Mouse (Mus musculus) layer of hippocampus, adult 8-10 months (tissue): ENCODE data around the gene Rpusd2. TPM values are rescaled to one million over a fixed set of nuclear protein-coding genes. Genes with fewer than 3 reads are reported as not detected.

Source experiments
- DNase-seq, 2 experiments: peaks; one replicate each; pipeline ENCODE4 v3.0.0; 2022; ENCODE audit warnings: low spot score in 2 of 2
- total RNA-seq, 4 experiments: library from RNA; stranded (reverse); gene quantifications; 2 replicates each; pipeline ENCODE4 v1.2.4; 2022

The Rpusd2 gene
- total RNA-seq, 4 experiments from 2014 or later, result 7.4 to 9.4 (median 9.0) TPM

DNA sequence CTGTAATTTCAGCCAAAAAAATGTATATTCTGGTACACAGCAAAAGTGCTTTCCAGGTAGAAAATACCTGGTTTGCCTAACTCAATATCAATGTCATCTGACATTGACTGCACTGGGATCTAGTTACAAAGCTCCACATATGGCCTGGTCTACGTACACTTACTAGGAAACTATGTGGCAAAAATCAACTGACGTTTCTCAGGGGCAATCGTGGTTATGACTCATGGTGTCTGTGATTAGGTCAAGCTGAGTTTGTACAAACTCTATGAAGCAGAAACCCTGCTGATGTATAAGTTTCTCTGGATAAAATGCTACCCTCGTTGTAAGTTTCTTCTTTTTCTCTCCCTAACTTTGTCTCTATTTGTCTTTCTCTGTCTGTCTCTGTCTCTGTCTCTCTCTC, 2.4 kb upstream of the Rpusd2 start:
- no peak for DNase-seq

DNA sequence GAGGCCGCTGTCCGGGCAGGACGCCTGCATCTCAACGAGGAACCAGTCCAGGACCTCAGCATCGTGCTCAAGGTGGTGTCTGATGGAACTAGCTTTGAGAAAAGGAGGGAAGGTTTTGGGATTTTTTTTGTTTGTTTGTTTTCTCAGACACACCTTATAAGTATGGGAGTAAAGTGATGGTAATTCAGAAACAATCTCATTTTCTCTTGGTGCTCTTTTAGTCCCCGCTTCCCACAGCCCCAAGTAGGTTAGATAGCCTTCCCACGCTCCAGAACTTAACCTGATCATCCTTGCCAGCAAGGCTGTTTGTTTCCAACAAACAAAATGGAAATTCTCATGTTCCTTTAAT, 781 bp downstream of the Rpusd2 start:
- DNase-seq, result no peak

DNA sequence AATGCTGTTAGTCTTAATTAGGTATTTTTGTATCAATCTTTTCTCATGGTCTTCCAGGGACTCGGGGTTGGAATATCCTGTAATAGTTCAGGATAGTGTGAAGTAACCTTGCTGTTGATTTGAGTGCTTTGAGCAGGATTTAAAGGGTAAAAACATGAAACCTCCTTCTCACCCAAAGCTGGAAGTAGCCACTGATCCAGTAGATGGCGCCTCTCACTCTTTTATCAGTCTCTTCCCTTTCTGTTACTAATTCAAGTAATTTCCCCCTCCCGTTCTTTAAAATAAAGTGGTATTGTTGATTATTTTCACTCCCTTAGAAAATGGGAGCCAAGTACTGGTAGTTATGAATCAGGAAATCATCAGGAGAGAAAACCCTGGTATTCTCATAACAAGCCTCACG, 6.3 kb downstream of the Rpusd2 start:
- DNase-seq, result no peak

DNA sequence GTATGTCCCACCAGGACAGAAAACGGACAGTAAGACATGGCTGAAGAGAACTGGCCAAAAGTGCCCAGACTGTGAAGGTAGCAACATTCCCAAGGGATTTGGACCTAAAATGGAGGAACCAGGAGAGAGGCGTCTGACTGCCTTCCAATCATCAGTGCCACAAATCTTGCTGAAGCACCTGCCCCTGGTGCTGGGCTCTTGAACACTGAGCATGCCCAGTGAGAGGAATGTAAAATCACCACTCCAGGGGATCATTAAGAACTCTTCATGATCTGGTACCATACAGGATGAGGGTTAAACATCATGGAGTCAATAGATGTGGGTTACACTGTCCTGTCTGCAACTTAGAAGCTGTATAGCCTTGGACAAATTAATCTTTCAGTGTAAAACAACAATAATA, 10.6 kb downstream of the Rpusd2 start:
- no peak for DNase-seq

DNA sequence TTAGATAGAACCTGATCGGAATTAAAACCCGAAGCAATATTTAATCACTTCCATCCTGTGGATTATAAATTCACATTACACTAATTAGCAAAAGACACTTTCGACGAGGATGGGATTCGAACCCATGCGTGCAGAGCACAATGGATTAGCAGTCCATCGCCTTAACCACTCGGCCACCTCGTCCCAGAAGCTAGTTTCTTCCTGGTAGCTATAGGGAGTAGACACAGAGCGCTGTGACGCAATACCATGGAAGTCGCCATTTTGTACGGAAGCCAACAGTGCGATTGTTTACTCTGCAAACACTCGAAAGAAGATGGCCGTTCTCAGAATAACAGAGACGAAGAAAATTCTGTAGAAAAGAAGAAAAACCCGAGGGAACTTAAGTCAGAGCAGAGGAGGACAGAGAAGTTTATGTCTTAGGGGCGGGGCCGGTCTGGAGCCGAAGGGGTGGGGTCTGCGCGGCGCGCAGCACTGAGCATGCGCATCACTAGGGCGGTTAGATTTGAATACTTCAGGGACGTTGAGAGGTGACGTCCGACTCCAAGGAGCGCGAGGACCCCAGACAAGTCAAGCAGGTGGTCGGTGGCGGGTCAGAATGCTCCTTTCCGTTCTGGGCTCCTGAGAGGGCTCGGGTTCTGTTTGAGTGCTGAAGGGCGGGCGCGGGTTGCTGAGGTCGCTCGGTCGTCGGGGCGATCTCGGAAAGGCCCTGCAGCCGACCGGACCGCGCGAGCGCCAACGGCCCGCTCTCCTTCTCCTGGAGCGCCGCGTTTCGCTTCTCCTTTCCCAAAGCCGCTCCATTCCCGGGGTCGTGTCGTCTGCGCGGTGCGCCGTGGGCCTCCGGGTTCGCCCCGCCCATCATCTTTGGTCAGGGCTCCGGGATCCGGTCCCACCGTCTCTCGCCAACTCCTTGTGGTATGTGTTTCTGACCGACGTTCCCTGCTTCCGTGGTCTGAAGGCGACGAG, 12.3 kb downstream of the Rpusd2 start, which contains the start of gene Knl1:
Knl1 (plus strand) TSS at position 471 of the 963 bp plus-strand sequence.
- DNase-seq, result peak; percentile 93 to 99

DNA sequence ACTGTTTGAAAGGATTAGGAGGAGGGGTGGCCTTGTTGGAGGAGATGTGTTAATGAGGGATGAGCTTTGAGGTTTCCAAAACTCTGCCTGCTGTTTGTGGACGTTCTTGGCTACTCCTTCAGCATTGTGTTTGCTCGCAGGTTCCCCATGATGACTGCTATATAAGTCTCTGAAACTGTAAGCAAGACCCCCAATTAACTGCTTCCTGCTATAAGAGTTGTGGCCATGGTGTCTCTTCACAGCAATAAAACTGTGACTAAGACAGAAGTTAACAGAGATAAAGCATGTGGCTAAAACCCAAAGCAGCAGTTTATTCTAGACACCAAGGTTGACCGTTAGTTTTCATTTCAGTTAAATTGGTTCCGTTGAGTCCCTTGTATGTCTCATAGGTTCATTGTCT, 13.3 kb downstream of the Rpusd2 start:
- no peak for DNase-seq

DNA sequence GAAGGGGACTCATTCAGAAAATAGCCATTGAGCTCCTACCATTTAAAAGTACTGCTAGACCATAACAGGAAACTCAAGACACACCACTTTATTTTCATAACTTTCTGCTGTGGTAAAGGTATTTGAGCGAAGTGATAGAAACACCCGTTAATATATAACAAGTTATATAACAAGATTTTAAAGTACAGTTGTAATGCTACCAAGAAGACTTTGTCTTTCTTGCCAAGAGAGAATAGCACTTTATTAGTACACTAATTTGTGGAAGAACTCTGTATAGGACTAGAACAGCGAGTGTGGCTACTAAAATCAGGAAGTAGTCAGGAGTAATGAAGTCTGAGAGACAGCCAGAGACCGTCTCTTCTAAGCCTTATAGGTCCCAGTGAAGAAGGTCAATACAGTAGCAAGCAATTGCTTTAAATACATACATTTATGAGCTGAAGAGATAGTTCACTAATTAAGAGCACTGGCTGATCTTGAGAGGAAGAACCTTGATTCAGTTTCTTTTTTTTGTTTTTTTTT, 15.6 kb downstream of the Rpusd2 start:
- DNase-seq, result no peak

DNA sequence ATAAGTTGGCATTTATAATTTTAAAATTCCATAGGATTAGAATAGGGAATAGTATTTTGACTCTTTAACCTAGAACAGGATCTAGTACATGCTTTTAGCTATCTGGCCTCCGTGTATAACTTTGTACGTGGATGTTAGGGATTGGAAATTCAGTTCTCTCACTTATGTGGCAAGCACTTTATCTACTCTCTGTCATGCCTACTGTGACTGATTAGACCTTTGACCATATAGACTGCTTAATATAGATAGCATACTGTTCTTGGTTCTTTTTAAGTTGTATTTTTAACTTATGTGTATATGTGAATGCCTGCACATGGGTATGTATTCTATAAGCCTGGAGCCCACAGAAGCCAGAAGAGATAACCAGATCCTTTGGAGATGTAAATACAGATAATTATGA, 25.5 kb downstream of the Rpusd2 start:
- no peak for DNase-seq

DNA sequence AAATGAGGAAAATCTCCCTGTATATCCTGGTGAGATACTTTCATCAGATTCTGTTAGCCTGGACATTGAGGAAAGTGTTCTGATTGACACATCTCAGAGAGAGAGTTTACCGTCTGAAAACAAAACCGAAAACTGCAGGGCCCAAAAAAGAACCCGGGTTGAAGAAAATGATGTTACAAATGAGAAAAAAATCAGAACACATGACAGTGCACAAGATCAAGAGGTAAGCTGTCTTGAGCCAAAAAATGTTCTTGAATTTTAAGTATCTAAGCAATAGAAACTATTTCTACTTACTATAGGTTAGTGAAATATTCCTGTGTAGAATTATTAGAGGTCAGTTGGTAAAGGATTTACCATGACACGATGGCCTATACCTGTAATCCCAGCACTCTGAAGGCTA, 37.8 kb downstream of the Rpusd2 start:
- no peak for DNase-seq

DNA sequence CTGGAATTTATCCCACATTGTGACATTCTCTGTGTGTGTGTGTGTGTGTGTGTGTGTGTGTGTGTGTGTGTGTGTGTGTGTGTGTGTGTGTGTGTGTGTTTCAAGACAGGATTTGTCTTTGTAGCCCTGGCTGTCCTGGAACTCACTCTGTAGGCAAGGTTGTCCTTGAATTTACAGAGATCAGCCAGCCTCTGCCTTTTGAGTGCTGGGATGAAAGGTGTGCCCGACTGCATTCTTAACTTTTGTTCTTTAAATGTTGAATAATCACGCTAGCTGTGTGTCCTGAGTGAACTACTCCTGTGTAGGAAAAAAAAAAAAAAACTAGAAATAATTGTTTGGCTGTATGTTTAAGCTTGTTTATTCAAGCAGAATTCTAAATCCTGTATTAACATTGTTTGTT, 51.6 kb downstream of the Rpusd2 start:
- no peak for DNase-seq

Other genes starting within 250 kb of the Rpusd2 start
- gene Knstrn, start 220.8 kb upstream of the Rpusd2 start, total RNA-seq, result 1 to 10 TPM; 1.1 to 2.0 (median 1.5) TPM
- 100 to 1,000 TPM in 3 of 4 experiments, 10 to 100 TPM in 1; 98.7 to 127 (median 107) TPM for gene Ivd, start 172.8 kb upstream of the Rpusd2 start, total RNA-seq
- 10 to 100 TPM; 48.8 to 57.2 (median 54.9) TPM for gene Bahd1, start 134.4 kb upstream of the Rpusd2 start, total RNA-seq
- gene Chst14, start 108.3 kb upstream of the Rpusd2 start, total RNA-seq, result 1 to 10 TPM; 3.5 to 4.3 (median 3.8) TPM
- 10 to 100 TPM; 45.3 to 60.6 (median 53.9) TPM for gene Ccdc32, start 5.4 kb upstream of the Rpusd2 start, total RNA-seq
- gene Knl1, start 12.3 kb downstream of the Rpusd2 start, total RNA-seq, result under 1 TPM in 3 of 4 experiments, not detected in 1; 0.14 to 0.48 (median 0.29) TPM
- gene Rad51, start 78.0 kb downstream of the Rpusd2 start, total RNA-seq, result 1 to 10 TPM in 1 of 4 experiments, under 1 TPM in 3; 0.71 to 2.1 (median 0.84) TPM
- 10 to 100 TPM; 49.4 to 59.7 (median 52.5) TPM for gene Rmdn3, start 122.2 kb downstream of the Rpusd2 start, total RNA-seq
- under 1 TPM in 1 of 4 experiments, not detected in 3; 0.57 TPM for gene Gchfr, start 133.0 kb downstream of the Rpusd2 start, total RNA-seq
- gene Gm14137, start 139.7 kb downstream of the Rpusd2 start, total RNA-seq, result not detected
- 10 to 100 TPM; 35.8 to 41.5 (median 38.8) TPM for gene Zfyve19, start 173.8 kb downstream of the Rpusd2 start, total RNA-seq
- 10 to 100 TPM; 17.9 to 22.6 (median 19.9) TPM for gene Dnajc17, start 174.0 kb downstream of the Rpusd2 start, total RNA-seq
- gene Ppp1r14d, start 195.1 kb downstream of the Rpusd2 start, total RNA-seq, result not detected
- 1 to 10 TPM; 2.2 to 5.6 (median 2.9) TPM for gene Spint1, start 202.6 kb downstream of the Rpusd2 start, total RNA-seq
- gene Rhov, start 236.5 kb downstream of the Rpusd2 start, total RNA-seq, result 1 to 10 TPM; 8.5 to 10.0 (median 9.7) TPM